Mouse (Mus musculus): ENCODE data around the gene Rdh16f1. TPM values are rescaled to one million over a fixed set of nuclear protein-coding genes. Genes with fewer than 3 reads are reported as not detected.
"Not testable (repeated sequence)": the region's sequence is repeated elsewhere in the genome, so short reads cannot be mapped to it uniquely, and the experiment has no call there.

Rdh16f1 gene
- polyA plus RNA-seq, 1 experiment from 2014 or later, result 0.69 TPM

- no peaks in the 10 kb centered on the region for H3K27me3 ChIP-seq (ENCODE audit: insufficient read depth, low read length)
- DNase-seq, result no peak
- ATAC-seq, result no peak
- WGBS (ENCODE audit: insufficient replicate concordance), result 53% methylated on average over 1 of the region's 1 CpGs
- no peak overlapping the region for H3K4me3 ChIP-seq (ENCODE audit: low read depth, low read length)
- no peaks in the 10 kb centered on the region for H3K9me3 ChIP-seq (ENCODE audit: low read length)
- H3K27ac ChIP-seq (ENCODE audit: low read depth), result no peak overlapping the region
- no peak overlapping the region for H3K9ac ChIP-seq (replicated peaks)
- TF ChIP-seq CTCF (IDR thresholded peaks at IDR 0.05; ENCODE audit: low read depth), result no peak
- no peak for TF ChIP-seq EP300 (IDR thresholded peaks at IDR 0.05; ENCODE audit: low read depth)
- H3K4me1 ChIP-seq (ENCODE audit: insufficient read depth), result no peaks in the 10 kb centered on the region
- H3K36me3 ChIP-seq (replicated peaks; ENCODE audit: insufficient read depth, low read length), result no peaks in the 10 kb centered on the region
- H3K4me2 ChIP-seq (ENCODE audit: low read depth, low read length), result no peak overlapping the region
Observed at GRCm38 (mm10) chr10:127799295-127799694, 39.7 kb downstream of the Rdh16f1 start.

GRCm38 (mm10) chr10:127800891-127801290, 41.3 kb downstream of the Rdh16f1 start, which contains the start of gene Rdh16:
Gene Rdh16 (plus strand): TSS chr10:127801152.
- no peak within 1 kb of the TSS for H3K4me3 ChIP-seq (ENCODE audit: low read depth, low read length)
- no peak for DNase-seq
- H3K27me3 ChIP-seq (ENCODE audit: insufficient read depth, low read length), result no peaks in the 10 kb centered on the region
- H3K9ac ChIP-seq (replicated peaks), result no peak within 1 kb of the TSS
- no peaks in the 10 kb centered on the region for H3K36me3 ChIP-seq (replicated peaks; ENCODE audit: insufficient read depth, low read length)
- TF ChIP-seq CTCF (IDR thresholded peaks at IDR 0.05; ENCODE audit: low read depth), result no peak
- no peak for TF ChIP-seq EP300 (IDR thresholded peaks at IDR 0.05; ENCODE audit: low read depth)
- H3K27ac ChIP-seq (ENCODE audit: low read depth), result no peak within 1 kb of the TSS
- no peaks in the 10 kb centered on the region for H3K9me3 ChIP-seq (ENCODE audit: low read length)
- 73% methylated on average over 6 of the region's 6 CpGs for WGBS (ENCODE audit: insufficient replicate concordance)
- ATAC-seq, result peak; percentile 54; the same call in 1 of the 2 replicates
- no peaks in the 10 kb centered on the region for H3K4me1 ChIP-seq (ENCODE audit: insufficient read depth)
- no peak within 1 kb of the TSS for H3K4me2 ChIP-seq (ENCODE audit: low read depth, low read length)

GRCm38 (mm10) chr10:127801612-127802011, 42.0 kb downstream of the Rdh16f1 start:
- no peaks in the 10 kb centered on the region for H3K4me1 ChIP-seq (ENCODE audit: insufficient read depth)
- H3K36me3 ChIP-seq (replicated peaks; ENCODE audit: insufficient read depth, low read length), result no peaks in the 10 kb centered on the region
- 74% methylated on average over 2 of the region's 2 CpGs for WGBS (ENCODE audit: insufficient replicate concordance)
- DNase-seq, result no peak
- no peak overlapping the region for H3K9ac ChIP-seq (replicated peaks)
- H3K27me3 ChIP-seq (ENCODE audit: insufficient read depth, low read length), result no peaks in the 10 kb centered on the region
- no peak overlapping the region for H3K4me3 ChIP-seq (ENCODE audit: low read depth, low read length)
- H3K4me2 ChIP-seq (ENCODE audit: low read depth, low read length), result no peak overlapping the region
- H3K27ac ChIP-seq (ENCODE audit: low read depth), result no peak overlapping the region
- H3K9me3 ChIP-seq (ENCODE audit: low read length), result no peaks in the 10 kb centered on the region
- ATAC-seq, result no peak
- TF ChIP-seq EP300 (IDR thresholded peaks at IDR 0.05; ENCODE audit: low read depth) (no peak), CTCF (IDR thresholded peaks at IDR 0.05; ENCODE audit: low read depth) (no peak)

GRCm38 (mm10) chr10:127802236-127802635, 42.6 kb downstream of the Rdh16f1 start:
- 69% methylated on average over 5 of the region's 5 CpGs for WGBS (ENCODE audit: insufficient replicate concordance)

GRCm38 (mm10) chr10:127804416-127804815, 44.8 kb downstream of the Rdh16f1 start:
- no peaks in the 10 kb centered on the region for H3K36me3 ChIP-seq (replicated peaks; ENCODE audit: insufficient read depth, low read length)
- H3K27ac ChIP-seq (ENCODE audit: low read depth), result no peak overlapping the region
- H3K4me3 ChIP-seq (ENCODE audit: low read depth, low read length), result no peak overlapping the region
- no peaks in the 10 kb centered on the region for H3K27me3 ChIP-seq (ENCODE audit: insufficient read depth, low read length)
- TF ChIP-seq EP300 (IDR thresholded peaks at IDR 0.05; ENCODE audit: low read depth), result no peak
- TF ChIP-seq CTCF (IDR thresholded peaks at IDR 0.05; ENCODE audit: low read depth), result no peak
- 66% methylated on average over 7 of the region's 7 CpGs for WGBS (ENCODE audit: insufficient replicate concordance)
- no peaks in the 10 kb centered on the region for H3K4me1 ChIP-seq (ENCODE audit: insufficient read depth)
- H3K9ac ChIP-seq (replicated peaks), result no peak overlapping the region
- no peak overlapping the region for H3K4me2 ChIP-seq (ENCODE audit: low read depth, low read length)
- no peak for ATAC-seq
- no peaks in the 10 kb centered on the region for H3K9me3 ChIP-seq (ENCODE audit: low read length)
- no peak for DNase-seq

More at GRCm38 (mm10) chr10:127802236-127802635, 42.6 kb downstream of the Rdh16f1 start:
- Histone ChIP-seq H3K4me3 (ENCODE audit: low read depth, low read length) (no peak overlapping the region), H3K36me3 (replicated peaks; ENCODE audit: insufficient read depth, low read length) (no peaks in the 10 kb centered on the region), H3K27me3 (ENCODE audit: insufficient read depth, low read length) (no peaks in the 10 kb centered on the region), H3K4me2 (ENCODE audit: low read depth, low read length) (no peak overlapping the region), H3K9ac (replicated peaks) (no peak overlapping the region), H3K4me1 (ENCODE audit: insufficient read depth) (no peaks in the 10 kb centered on the region), H3K9me3 (ENCODE audit: low read length) (no peaks in the 10 kb centered on the region), H3K27ac (ENCODE audit: low read depth) (no peak overlapping the region)
- ATAC-seq (no peak), DNase-seq (no peak)
- no peak for TF ChIP-seq CTCF (IDR thresholded peaks at IDR 0.05; ENCODE audit: low read depth)
- no peak for TF ChIP-seq EP300 (IDR thresholded peaks at IDR 0.05; ENCODE audit: low read depth)

- H3K27ac ChIP-seq (ENCODE audit: low read depth), result no peak overlapping the region
- H3K4me2 ChIP-seq (ENCODE audit: low read depth, low read length), result no peak overlapping the region
- no peak overlapping the region for H3K9ac ChIP-seq (replicated peaks)
- no peak for ATAC-seq
- H3K4me3 ChIP-seq (ENCODE audit: low read depth, low read length), result no peak overlapping the region
- no peak for TF ChIP-seq CTCF (IDR thresholded peaks at IDR 0.05; ENCODE audit: low read depth)
- no peak for TF ChIP-seq EP300 (IDR thresholded peaks at IDR 0.05; ENCODE audit: low read depth)
- no peaks in the 10 kb centered on the region for H3K4me1 ChIP-seq (ENCODE audit: insufficient read depth)
- H3K27me3 ChIP-seq (ENCODE audit: insufficient read depth, low read length), result no peaks in the 10 kb centered on the region
- H3K9me3 ChIP-seq (ENCODE audit: low read length), result no peaks in the 10 kb centered on the region; the same call in 1 of the 2 replicates
- no peak for DNase-seq
- no peaks in the 10 kb centered on the region for H3K36me3 ChIP-seq (replicated peaks; ENCODE audit: insufficient read depth, low read length)
Observed at GRCm38 (mm10) chr10:127815888-127816287, 56.3 kb downstream of the Rdh16f1 start.

GRCm38 (mm10) chr10:127817268-127817910, 57.8 kb downstream of the Rdh16f1 start:
- H3K4me3 ChIP-seq (ENCODE audit: low read depth, low read length); H3K27ac ChIP-seq (ENCODE audit: low read depth); H3K4me1 ChIP-seq (ENCODE audit: insufficient read depth); H3K36me3 ChIP-seq (replicated peaks; ENCODE audit: insufficient read depth, low read length); ATAC-seq; H3K27me3 ChIP-seq (ENCODE audit: insufficient read depth, low read length); H3K9ac ChIP-seq (replicated peaks); H3K9me3 ChIP-seq (ENCODE audit: low read length); H3K4me2 ChIP-seq (ENCODE audit: low read depth, low read length); DNase-seq: not testable (repeated sequence)
- 73% methylated on average over 4 of the region's 4 CpGs for WGBS (ENCODE audit: insufficient replicate concordance)

- H3K27me3 ChIP-seq (ENCODE audit: insufficient read depth, low read length); H3K4me2 ChIP-seq (ENCODE audit: low read depth, low read length); ATAC-seq; DNase-seq; H3K36me3 ChIP-seq (replicated peaks; ENCODE audit: insufficient read depth, low read length); H3K9me3 ChIP-seq (ENCODE audit: low read length); H3K4me3 ChIP-seq (ENCODE audit: low read depth, low read length); H3K27ac ChIP-seq (ENCODE audit: low read depth); H3K9ac ChIP-seq (replicated peaks); H3K4me1 ChIP-seq (ENCODE audit: insufficient read depth): not testable (repeated sequence)
- 78% methylated on average over 2 of the region's 2 CpGs for WGBS (ENCODE audit: insufficient replicate concordance)
Observed at GRCm38 (mm10) chr10:127821806-127822205, 62.2 kb downstream of the Rdh16f1 start.
